Comparison of ENCODE assay signal across 10 mouse cellular contexts in the genomic region with DNA sequence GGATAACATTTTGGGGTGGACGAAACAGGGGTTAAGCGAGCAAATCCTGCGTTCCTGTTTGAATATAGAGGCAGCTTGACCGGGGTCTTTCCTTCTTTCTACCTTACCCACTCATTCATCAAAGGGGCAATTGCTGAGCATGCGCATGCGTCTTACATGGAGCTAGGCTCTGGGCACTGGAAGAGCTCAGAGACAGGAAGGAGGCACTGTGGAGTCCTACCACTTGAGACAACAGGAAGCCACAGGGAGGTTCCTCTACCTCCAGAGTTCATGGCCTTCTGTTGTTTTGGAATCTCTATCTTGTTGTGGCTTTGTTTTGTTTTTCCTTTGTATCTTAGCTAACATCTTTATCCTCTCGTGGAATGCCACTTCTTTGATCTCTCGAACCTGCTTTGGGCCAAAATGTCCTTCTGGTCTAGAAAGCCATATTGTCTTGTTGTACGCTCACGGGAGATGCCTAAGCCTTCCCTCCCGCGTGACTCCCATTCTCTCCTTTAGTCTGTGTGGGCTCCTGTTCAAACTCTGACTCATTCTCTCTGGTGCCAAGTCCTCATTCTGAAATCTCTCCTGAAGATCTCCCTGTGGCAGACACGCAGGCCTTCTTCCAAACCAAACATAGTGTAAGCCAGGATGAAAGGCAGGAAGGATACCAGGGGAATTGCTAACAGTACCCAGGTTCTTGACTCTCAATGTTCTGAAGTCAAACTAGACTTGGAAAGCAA.
A peak's percentile ranks its signal among the peaks of the same experiment; 100 is the strongest.
DNase-seq lines count a peak whose midpoint lies in the region; ATAC-seq and TF ChIP-seq lines count a peak whose summit lies in the region.
"Had no signal": no experiment of that assay in that cellular context is flagged by ENCODE, and none has a peak within 500 bp of the region (broad histone marks: within the 10 kb centered on the region; RNA-seq: fewer than 3 reads in every experiment).

No protein-coding gene starts in this region.

- in situ Hi-C loops in Patski (cut with MboI; ENCODE audit: low pct_unique_long_range_greater_than_20kb) = no loop called here

- no peak overlapping the region for H3K4me2 ChIP-seq in hindbrain, postnatal 0 days (ENCODE audit: low read depth, low read length)
- H3K4me2 ChIP-seq in hindbrain, embryonic 13.5 days = no peak overlapping the region
- no peak overlapping the region for H3K4me2 ChIP-seq in stomach, embryonic 16.5 days (ENCODE audit: low read depth, low read length)
- H3K4me2 ChIP-seq: hindbrain, embryonic 15.5 days had no signal

- no peak for ATAC-seq in hindbrain, postnatal 0 days
- no peak for ATAC-seq in hindbrain, embryonic 13.5 days (ENCODE audit: low FRiP score)
- peak; percentile 89 for ATAC-seq in Patski
- peak; percentile 56; the same call in 1 of the 2 replicates for ATAC-seq in stomach, embryonic 16.5 days (ENCODE audit: insufficient read depth, low FRiP score)
- no peak for ATAC-seq in erythroid progenitor cell, adult 5-6 weeks (replicated peaks; ENCODE audit: low FRiP score, poor library complexity, severe bottlenecking)

- no peaks in the 10 kb centered on the region for H3K9me3 ChIP-seq in hindbrain, postnatal 0 days (ENCODE audit: low read length)
- peaks cover 6% of the 10 kb centered on the region; the same call in 1 of the 2 replicates for H3K9me3 ChIP-seq in hindbrain, embryonic 13.5 days
- H3K9me3 ChIP-seq in stomach, embryonic 16.5 days (replicated peaks; ENCODE audit: control insufficient read depth, low read length) = no peaks in the 10 kb centered on the region; the same call in 1 of the 2 replicates

- no peaks in the 10 kb centered on the region for H3K4me1 ChIP-seq in hindbrain, postnatal 0 days (ENCODE audit: insufficient read depth, low read length)
- H3K4me1 ChIP-seq in hindbrain, embryonic 13.5 days (replicated peaks) = no peaks in the 10 kb centered on the region
- H3K4me1 ChIP-seq in stomach, embryonic 16.5 days (ENCODE audit: control insufficient read depth, insufficient read depth, low read length) = no peaks in the 10 kb centered on the region
- H3K4me1 ChIP-seq: hindbrain, embryonic 15.5 days had no signal

- H3K4me3 ChIP-seq in hindbrain, postnatal 0 days (ENCODE audit: low read length) = no peak overlapping the region
- H3K4me3 ChIP-seq in hindbrain, embryonic 13.5 days = no peak overlapping the region
- H3K4me3 ChIP-seq in stomach, embryonic 16.5 days (replicated peaks; ENCODE audit: low read length) = no peak overlapping the region
- H3K4me3 ChIP-seq: hindbrain, embryonic 15.5 days had no signal

- H3K36me3 ChIP-seq in hindbrain, postnatal 0 days (ENCODE audit: insufficient read depth, low read length) = no peaks in the 10 kb centered on the region
- no peaks in the 10 kb centered on the region for H3K36me3 ChIP-seq in hindbrain, embryonic 13.5 days
- H3K36me3 ChIP-seq in stomach, embryonic 16.5 days (ENCODE audit: control insufficient read depth, insufficient read depth, low read length) = no peaks in the 10 kb centered on the region
- H3K36me3 ChIP-seq: G1E; hindbrain, embryonic 15.5 days had no signal

- DNase-seq in hindbrain, postnatal 0 days (ENCODE audit: low spot score) = peak; percentile 47
- peak; percentile 89 for DNase-seq in Patski (ENCODE audit: low read depth, low spot score)
- DNase-seq in cerebellum, postnatal 25 days = peak; percentile 81 to 87
- peak; percentile 44 for DNase-seq in kidney, postnatal 10 days
- no peak for DNase-seq in retina, postnatal 1 day

- H3K9ac ChIP-seq in hindbrain, postnatal 0 days (replicated peaks; ENCODE audit: low read length) = no peak overlapping the region
- no peak overlapping the region for H3K9ac ChIP-seq in hindbrain, embryonic 13.5 days
- H3K9ac ChIP-seq in stomach, embryonic 16.5 days (ENCODE audit: low read length) = no peak overlapping the region
- H3K9ac ChIP-seq: hindbrain, embryonic 15.5 days had no signal

- WGBS in hindbrain, postnatal 0 days = 66% methylated on average over 13 of the region's 13 CpGs
- 86% methylated on average over 13 of the region's 13 CpGs for WGBS in hindbrain, embryonic 13.5 days
- WGBS in stomach, embryonic 16.5 days = 72% methylated on average over 13 of the region's 13 CpGs

- no peak overlapping the region for H3K27ac ChIP-seq in hindbrain, postnatal 0 days
- H3K27ac ChIP-seq in hindbrain, embryonic 13.5 days = no peak overlapping the region
- no peak overlapping the region for H3K27ac ChIP-seq in stomach, embryonic 16.5 days (ENCODE audit: low read length)
- H3K27ac ChIP-seq: hindbrain, embryonic 15.5 days had no signal

- POLR2A ChIA-PET in Patski (lab: Charles Lee) = interaction anchor here (0.7 kb wide), 1 partner anchor 65 kb away, joined by 3 read pairs; no protein-coding TSS in a partner anchor

- no peak for TF ChIP-seq CTCF in hindbrain, postnatal 0 days (IDR thresholded peaks at IDR 0.05; ENCODE audit: low read depth)
- TF ChIP-seq CTCF in Patski (IDR thresholded peaks at IDR 0.05) = no peak

- CTCF ChIA-PET in Patski (lab: Charles Lee) = interaction anchor here (1.0 to 1.4 kb wide), 4 partner anchors 9 to 65 kb away, joined by 3 to 4 read pairs (median 3); no protein-coding TSS in a partner anchor

- H3K27me3 ChIP-seq in hindbrain, postnatal 0 days (ENCODE audit: insufficient read depth, low read length) = no peaks in the 10 kb centered on the region
- H3K27me3 ChIP-seq in hindbrain, embryonic 13.5 days = no peaks in the 10 kb centered on the region
- H3K27me3 ChIP-seq in Patski = no peaks in the 10 kb centered on the region
- no peaks in the 10 kb centered on the region for H3K27me3 ChIP-seq in stomach, embryonic 16.5 days (ENCODE audit: control insufficient read depth, insufficient read depth, low read length)
- H3K27me3 ChIP-seq: hindbrain, embryonic 15.5 days had no signal

Comparison
In these comparisons a context has a peak if more than half of its experiments do, and no peak if none do; other contexts are left out.
1. ATAC-seq: peak in Patski (single experiment) and stomach, embryonic 16.5 days (single experiment); none in hindbrain, postnatal 0 days (single experiment), hindbrain, embryonic 13.5 days (single experiment) and erythroid progenitor cell, adult 5-6 weeks (single experiment).